Mouse (Mus musculus): ENCODE results near the gene Gpc6. TPM values are rescaled to one million over a fixed set of nuclear protein-coding genes. Genes with fewer than 3 reads are reported as not detected.

Gene Gpc6
- total and polyA plus RNA-seq, 3 experiments: not detected

DNA sequence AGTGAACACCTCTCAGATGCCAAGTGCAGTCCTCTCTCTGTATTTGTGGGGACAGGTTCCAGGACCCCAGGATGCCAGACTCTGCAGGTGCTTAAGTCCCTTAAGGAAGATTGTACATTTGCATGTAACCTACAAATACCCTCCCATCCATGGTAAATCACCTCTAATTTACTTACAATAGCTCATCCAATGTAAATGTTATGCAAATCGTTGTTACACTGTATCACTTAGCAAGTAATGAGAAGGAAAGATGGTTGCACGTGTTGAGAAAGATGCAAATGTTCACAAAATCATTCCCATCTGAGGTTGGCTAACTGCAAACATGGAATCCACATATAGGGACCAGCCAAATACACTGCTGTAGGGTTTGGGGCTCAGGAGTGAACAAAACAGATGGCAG lies 927.7 kb downstream of the Gpc6 start:
- Histone ChIP-seq H3K9ac (ENCODE audit: control insufficient read depth, low read depth, low read length, poor library complexity, severe bottlenecking) (no peak overlapping the region), H3K9me3 (replicated peaks; ENCODE audit: insufficient read depth, low read length) (no peaks in the 10 kb centered on the region), H3K4me1 (ENCODE audit: control insufficient read depth in 1 of 2, insufficient read depth in 2 of 2, low read length in 2 of 2) (no peaks in the 10 kb centered on the region), H3K79me2 (ENCODE audit: control insufficient read depth, insufficient read depth, low read length, poor library complexity) (no peaks in the 10 kb centered on the region), H3K27ac (ENCODE audit: control insufficient read depth, low read depth, low read length) (no peak overlapping the region), H3K4me3 (ENCODE audit: control insufficient read depth in 1 of 2, insufficient read depth in 1 of 2, low read depth in 2 of 2, low read length in 2 of 2) (no peak overlapping the region), H3K27me3 (ENCODE audit: control insufficient read depth in 1 of 2, insufficient read depth in 2 of 2, low read length in 2 of 2) (no peaks in the 10 kb centered on the region), H3K36me3 (ENCODE audit: control insufficient read depth in 1 of 2, insufficient read depth in 2 of 2, low read length in 2 of 2) (no peaks in the 10 kb centered on the region)
- TF ChIP-seq KAT2A (conservative IDR thresholded peaks at IDR 0.05; ENCODE audit: low read depth, low read length) (no peak), POLR2AphosphoS5 (IDR thresholded peaks at IDR 0.05; ENCODE audit: borderline replicate concordance, low read depth, low read length) (no peak), MXI1 (IDR thresholded peaks at IDR 0.05; ENCODE audit: low read depth, low read length) (no peak), MYB (IDR thresholded peaks at IDR 0.05; ENCODE audit: low read depth, low read length) (no peak)
- no peak for DNase-seq (ENCODE audit: low read depth, low spot score)

- Histone ChIP-seq H3K27ac (ENCODE audit: control insufficient read depth, low read depth, low read length) (no peak overlapping the region), H3K9ac (ENCODE audit: control insufficient read depth, low read depth, low read length, poor library complexity, severe bottlenecking) (no peak overlapping the region), H3K27me3 (ENCODE audit: control insufficient read depth in 1 of 2, insufficient read depth in 2 of 2, low read length in 2 of 2) (no peaks in the 10 kb centered on the region), H3K9me3 (replicated peaks; ENCODE audit: insufficient read depth, low read length) (no peaks in the 10 kb centered on the region), H3K36me3 (ENCODE audit: control insufficient read depth in 1 of 2, insufficient read depth in 2 of 2, low read length in 2 of 2) (no peaks in the 10 kb centered on the region), H3K4me1 (ENCODE audit: control insufficient read depth in 1 of 2, insufficient read depth in 2 of 2, low read length in 2 of 2) (no peaks in the 10 kb centered on the region), H3K4me3 (ENCODE audit: control insufficient read depth in 1 of 2, insufficient read depth in 1 of 2, low read depth in 2 of 2, low read length in 2 of 2) (no peak overlapping the region), H3K79me2 (ENCODE audit: control insufficient read depth, insufficient read depth, low read length, poor library complexity) (no peaks in the 10 kb centered on the region)
- DNase-seq (ENCODE audit: low read depth, low spot score): no peak
- TF ChIP-seq NRF1 (IDR thresholded peaks at IDR 0.05; ENCODE audit: insufficient read depth, low read depth, low read length, poor library complexity, severe bottlenecking): no peak
- no peak for TF ChIP-seq ELF1 (IDR thresholded peaks at IDR 0.05; ENCODE audit: low read depth, low read length)
- no peak for TF ChIP-seq SMC3 (IDR thresholded peaks at IDR 0.05; ENCODE audit: low read depth, low read length)
- no peak for TF ChIP-seq ETS1 (IDR thresholded peaks at IDR 0.05; ENCODE audit: low read depth, low read length)
- no peak for TF ChIP-seq RCOR1 (IDR thresholded peaks at IDR 0.05; ENCODE audit: low read depth, low read length)
- TF ChIP-seq MAZ (IDR thresholded peaks at IDR 0.05; ENCODE audit: low read depth, low read length): no peak
- TF ChIP-seq TBP (IDR thresholded peaks at IDR 0.05; ENCODE audit: low read depth, low read length): no peak
- no peak for TF ChIP-seq ZKSCAN1 (IDR thresholded peaks at IDR 0.05; ENCODE audit: low read depth, low read length)
- no peak for TF ChIP-seq POLR2A (IDR thresholded peaks at IDR 0.05; ENCODE audit: control insufficient read depth in 1 of 2, insufficient read depth in 1 of 2, low read depth in 1 of 2, low read length in 2 of 2, poor library complexity in 1 of 2)
- TF ChIP-seq MAFK (IDR thresholded peaks at IDR 0.05; ENCODE audit: borderline replicate concordance, low read depth, low read length): no peak
- TF ChIP-seq UBTF (IDR thresholded peaks at IDR 0.05; ENCODE audit: borderline replicate concordance, insufficient read depth, low read depth, low read length): no peak
- TF ChIP-seq MYC (IDR thresholded peaks at IDR 0.05; ENCODE audit: low read depth, low read length): no peak
- TF ChIP-seq BHLHE40 (IDR thresholded peaks at IDR 0.05; ENCODE audit: borderline replicate concordance, low read depth, low read length): no peak
Observed at GRCm38 (mm10) chr14:117854498-117854897, 929.4 kb downstream of the Gpc6 start.
